Mouse (Mus musculus) embryonic facial prominence, embryonic 14.5 days (tissue): ENCODE measurements at regions not wholly inside any gene's neighbourhood (a gene's known extent, or its start where the extent isn't known, plus 50 kb on each side); places are given as distances from the start of the nearest gene placed in this dataset.
A peak's percentile ranks its signal among the peaks of the same experiment; 100 is the strongest.

ENCODE experiments used
- ATAC-seq: fragments of 200-750 bp; cut with Nextera tagmentation; 2 replicates; pipeline ENCODE4 v1.8.0; 2017; ENCODE audit warnings: low read depth, moderate number of reproducible peaks, moderate TSS enrichment
- DNase-seq: peaks from one replicate; pipeline ENCODE4 v3.0.0-alpha.2; 2015; ENCODE audit warnings: low spot score
- H3K27ac ChIP-seq: fragments of 300-500 bp; sonication (generic); replicated peaks from 2 replicates; pipeline ENCODE4 v1.5.1; 2014; ENCODE audit warnings: low read depth, mild to moderate bottlenecking, low read length, moderate library complexity
- H3K27me3 ChIP-seq: fragments of 300-500 bp; sonication (generic); replicated peaks from 2 replicates; pipeline ENCODE4 v1.6.1; 2014; ENCODE audit warnings: low read length; ENCODE audit not compliant: control insufficient read depth, insufficient read depth
- H3K36me3 ChIP-seq: fragments of 300-500 bp; sonication (generic); 2 replicates; pipeline ENCODE4 v1.6.1; 2014; ENCODE audit warnings: low read length, mixed read lengths; ENCODE audit not compliant: control insufficient read depth, insufficient read depth
- H3K4me1 ChIP-seq: fragments of 300-500 bp; sonication (generic); 2 replicates; pipeline ENCODE4 v1.6.1; 2014; ENCODE audit warnings: antibody characterized with exemption, low read length; ENCODE audit not compliant: control insufficient read depth, insufficient read depth
- H3K4me2 ChIP-seq: fragments of 300-500 bp; sonication (generic); 2 replicates; pipeline ENCODE4 v1.6.1; 2014; ENCODE audit warnings: low read depth, mild to moderate bottlenecking, low read length, moderate library complexity, mixed read lengths
- H3K4me3 ChIP-seq: fragments of 300-500 bp; sonication (generic); 2 replicates; pipeline ENCODE4 v1.5.1; 2014; ENCODE audit warnings: low read depth, mild to moderate bottlenecking, low read length
- H3K9ac ChIP-seq: fragments of 300-500 bp; sonication (generic); 2 replicates; pipeline ENCODE4 v1.6.1; 2014; ENCODE audit warnings: low read depth, mild to moderate bottlenecking, low read length, moderate library complexity, mixed read lengths
- H3K9me3 ChIP-seq: fragments of 300-500 bp; sonication (generic); 2 replicates; pipeline ENCODE4 v1.6.1; 2016; ENCODE audit warnings: low read length; ENCODE audit not compliant: control insufficient read depth
- WGBS: fragments of 180-500 bp; shearing (Covaris S2); extraction: QIAGEN DNeasy Blood & Tissue Kit; methylation state at CpG from one replicate; pipeline ENCODE4 v1.1.7; 2014; 5-methylcytosine and 5-hydroxymethylcytosine counted together

DNA sequence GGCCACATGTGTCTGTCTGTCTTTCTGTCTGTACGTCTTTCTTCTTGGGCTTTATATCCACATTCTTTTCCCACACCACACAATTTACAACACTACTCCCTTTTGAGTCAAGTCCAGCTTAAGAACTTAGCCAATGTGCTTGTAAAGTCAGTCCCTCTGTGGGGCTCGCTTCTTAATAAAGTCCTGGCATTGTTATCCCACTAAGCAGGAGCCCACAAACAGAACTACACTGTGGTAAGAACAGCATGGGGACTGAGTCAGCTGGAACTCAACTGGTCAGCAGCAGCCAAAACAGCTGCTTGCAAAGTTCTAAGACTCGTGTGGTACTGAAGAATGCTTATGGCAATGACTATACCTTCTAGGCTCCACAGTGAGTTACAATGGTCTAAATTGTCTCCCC, 193.5 kb upstream of the Cxcl12 start:
- Histone ChIP-seq H3K36me3 (no peaks in the 10 kb centered on the region), H3K4me2 (no peak overlapping the region), H3K9me3 (no peaks in the 10 kb centered on the region), H3K4me1 (peaks cover 2% of the 10 kb centered on the region; the same call in 1 of the 2 replicates), H3K27ac (no peak overlapping the region), H3K4me3 (no peak overlapping the region), H3K9ac (no peak overlapping the region), H3K27me3 (no peaks in the 10 kb centered on the region)
- WGBS: 86% methylated on average over 3 of the region's 3 CpGs
- no peak for ATAC-seq
- DNase-seq: no peak

DNA sequence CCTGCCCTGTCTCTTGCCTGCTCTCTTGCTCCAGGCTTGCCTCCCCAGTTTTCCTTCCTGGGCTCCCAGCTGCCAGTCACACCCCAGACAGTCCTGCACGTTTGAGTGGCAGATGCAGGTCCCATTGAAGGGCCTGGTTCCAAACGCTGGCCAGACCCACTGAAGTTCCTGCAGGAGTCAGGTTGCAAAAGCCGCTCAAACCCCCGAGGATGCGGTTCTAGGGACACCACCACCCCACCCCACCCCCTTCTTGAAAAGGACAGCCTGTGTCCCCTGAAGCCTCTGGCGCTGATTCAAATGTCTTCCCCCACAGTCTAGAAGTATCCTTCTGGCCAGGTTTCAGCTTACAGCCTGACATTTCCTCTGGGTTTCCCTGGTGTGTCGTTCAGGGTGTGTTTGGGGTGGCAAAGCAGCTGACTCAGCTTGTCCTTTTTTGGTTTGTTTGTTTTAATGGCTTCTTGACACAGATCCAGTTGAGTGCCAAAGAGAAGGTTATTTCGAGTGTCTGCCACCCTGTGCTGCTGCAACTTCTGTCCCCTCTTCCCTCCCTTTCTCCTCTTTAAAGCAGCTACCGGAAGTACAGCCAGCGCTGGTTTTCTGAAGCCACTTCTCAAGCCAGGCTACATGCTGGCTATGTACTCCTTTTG, 187.9 kb upstream of the Cxcl12 start:
- WGBS: 6% methylated on average over 10 of the region's 10 CpGs
- H3K9me3 ChIP-seq: no peaks in the 10 kb centered on the region
- no peaks in the 10 kb centered on the region for H3K36me3 ChIP-seq
- peak; percentile 86 for DNase-seq
- no peaks in the 10 kb centered on the region for H3K27me3 ChIP-seq
- 0 out of 2 replicates have a peak overlapping the region, but pooled peaks have one; percentile 12 for H3K9ac ChIP-seq
- peaks cover 17% of the 10 kb centered on the region for H3K4me1 ChIP-seq
- H3K27ac ChIP-seq: peak overlapping the region; percentile 68
- peak overlapping the region; percentile 30 for H3K4me2 ChIP-seq
- ATAC-seq: peak; percentile 85
- H3K4me3 ChIP-seq: no peak overlapping the region

DNA sequence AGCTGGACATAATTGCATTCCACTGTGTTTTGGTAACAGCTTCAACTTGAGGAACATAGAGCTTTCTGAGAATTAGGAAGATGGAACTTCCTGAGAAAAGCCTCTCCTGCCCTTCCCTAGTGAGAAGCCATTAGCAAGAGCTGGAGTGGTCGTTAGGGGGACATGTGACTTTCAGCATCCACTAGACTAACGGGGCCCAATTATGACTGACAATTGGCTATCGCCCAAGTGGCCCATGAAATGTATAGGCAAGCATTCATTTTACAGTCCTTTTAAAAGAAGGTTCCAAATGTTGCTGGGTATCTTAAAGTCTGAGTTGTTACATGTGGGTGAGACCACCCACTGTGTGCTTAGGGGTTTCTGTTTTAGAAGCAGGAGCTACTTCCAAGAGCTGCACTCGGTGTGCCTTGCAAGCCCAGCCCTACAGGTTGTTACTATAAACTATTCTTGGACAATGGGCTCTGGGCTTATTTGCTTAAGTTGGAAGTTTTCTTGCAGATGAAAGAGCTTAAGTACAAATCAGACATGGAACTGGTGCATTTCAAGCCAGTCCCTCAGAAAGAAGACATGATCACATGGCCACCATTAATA, 183.1 kb upstream of the Cxcl12 start:
- DNase-seq: no peak

DNA sequence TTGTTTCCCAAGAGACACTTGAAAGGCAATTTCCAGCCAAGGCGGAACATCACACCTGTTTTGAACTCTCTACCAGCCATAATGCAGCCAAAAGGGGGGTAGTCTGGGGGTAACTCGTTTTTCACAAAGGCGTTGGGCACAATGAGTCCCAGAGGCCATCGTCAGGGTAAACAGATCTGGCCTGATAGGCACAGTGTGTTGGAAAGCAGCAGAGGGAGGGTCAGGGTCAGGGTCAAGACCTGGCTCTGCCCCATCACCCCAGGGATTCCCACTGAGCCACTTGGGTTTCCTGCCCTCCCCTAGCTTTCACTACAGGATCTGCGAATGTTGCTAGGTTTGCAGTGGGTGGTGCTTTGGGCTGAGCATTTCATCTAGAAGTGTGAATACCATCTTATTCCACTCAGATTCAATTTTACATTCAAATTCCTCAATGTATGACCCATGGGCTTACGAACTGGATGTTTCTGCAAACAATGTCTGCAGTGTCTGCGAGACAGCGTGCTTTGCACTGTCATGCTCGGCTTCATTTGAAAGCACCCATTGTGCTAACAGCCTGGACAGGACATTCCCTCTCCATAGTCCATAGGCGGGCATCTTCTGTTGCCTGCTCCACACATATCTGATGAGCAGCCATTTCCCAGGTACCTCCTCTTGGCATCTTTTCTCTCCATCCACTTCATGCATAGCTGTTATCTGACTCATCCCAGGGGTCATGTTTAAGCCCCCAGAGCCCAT, 181.9 kb upstream of the Cxcl12 start:
- Histone ChIP-seq H3K36me3 (no peaks in the 10 kb centered on the region), H3K4me2 (no peak overlapping the region), H3K9ac (no peak overlapping the region), H3K27me3 (no peaks in the 10 kb centered on the region), H3K4me1 (peaks cover 6% of the 10 kb centered on the region; the same call in 1 of the 2 replicates), H3K9me3 (no peaks in the 10 kb centered on the region), H3K27ac (no peak overlapping the region), H3K4me3 (no peak overlapping the region)
- DNase-seq: no peak
- no peak; the same call in 1 of the 2 replicates for ATAC-seq
- 33% methylated on average over 10 of the region's 10 CpGs for WGBS

More for the DNA sequence above, 183.1 kb upstream of the Cxcl12 start:
- Histone ChIP-seq H3K9ac (no peak overlapping the region), H3K27ac (no peak overlapping the region), H3K4me3 (no peak overlapping the region), H3K36me3 (no peaks in the 10 kb centered on the region), H3K4me2 (no peak overlapping the region), H3K4me1 (peaks cover 15% of the 10 kb centered on the region), H3K27me3 (no peaks in the 10 kb centered on the region), H3K9me3 (no peaks in the 10 kb centered on the region)
- WGBS: 64% methylated on average over 4 of the region's 4 CpGs
- no peak for ATAC-seq

DNA sequence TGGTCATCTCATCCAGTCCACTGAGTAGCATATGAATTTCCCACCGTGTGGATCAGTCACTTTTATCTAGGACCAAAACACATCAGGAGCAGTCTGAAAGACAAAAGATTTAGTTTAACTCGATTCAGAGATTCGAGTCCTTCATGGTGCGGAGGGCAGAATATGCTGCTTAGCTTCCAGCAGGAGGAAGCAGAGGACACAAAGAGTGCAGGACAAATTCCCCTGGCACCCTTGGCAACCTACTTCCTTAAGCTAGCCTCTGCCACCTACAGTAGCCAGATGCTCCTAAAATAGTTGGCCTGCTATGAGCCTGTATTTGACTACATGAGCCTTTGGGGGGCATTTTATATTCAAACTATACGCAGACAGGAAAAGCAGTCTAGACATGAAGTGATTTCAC, 181.1 kb upstream of the Cxcl12 start:
- Histone ChIP-seq H3K9me3 (no peaks in the 10 kb centered on the region), H3K9ac (no peak overlapping the region), H3K27ac (no peak overlapping the region), H3K4me3 (no peak overlapping the region), H3K36me3 (no peaks in the 10 kb centered on the region), H3K4me2 (no peak overlapping the region), H3K27me3 (no peaks in the 10 kb centered on the region), H3K4me1 (peaks cover 6% of the 10 kb centered on the region; the same call in 1 of the 2 replicates)
- ATAC-seq (no peak), DNase-seq (no peak)
- WGBS: 74% methylated on average over 5 of the region's 5 CpGs

GRCm38 (mm10) chr6:116998948-116999682, 169.2 kb upstream of the Cxcl12 start:
- Histone ChIP-seq H3K9me3 (no peaks in the 10 kb centered on the region), H3K9ac (no peak overlapping the region), H3K36me3 (no peaks in the 10 kb centered on the region), H3K4me3 (no peak overlapping the region), H3K27ac (no peak overlapping the region), H3K4me2 (no peak overlapping the region), H3K27me3 (no peaks in the 10 kb centered on the region), H3K4me1 (peaks cover 19% of the 10 kb centered on the region; the same call in 1 of the 2 replicates)
- DNase-seq (peak; percentile 61), ATAC-seq (no peak)
- WGBS: 42% methylated on average over 9 of the region's 9 CpGs

DNA sequence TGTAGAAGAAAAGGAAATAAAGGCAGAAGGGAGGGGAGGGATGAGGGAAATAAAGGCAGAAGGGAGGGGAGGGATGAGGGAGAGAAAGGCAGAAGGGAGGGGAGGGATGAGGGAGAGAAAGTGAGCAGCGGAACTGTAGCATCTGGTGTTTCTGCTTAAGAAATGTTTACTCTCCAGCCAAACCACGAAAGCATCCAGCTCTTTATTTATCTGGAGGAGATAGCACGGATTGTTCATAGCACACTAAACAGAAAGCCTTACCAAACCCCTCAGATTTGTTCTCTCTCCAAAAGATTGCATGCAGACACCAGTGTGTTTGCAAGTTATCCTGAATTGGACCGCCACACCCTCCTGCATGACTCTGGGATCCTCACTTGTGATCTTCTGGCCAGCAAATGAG, 168.4 kb upstream of the Cxcl12 start:
- no peak overlapping the region for H3K9ac ChIP-seq
- H3K27ac ChIP-seq: no peak overlapping the region
- H3K36me3 ChIP-seq: no peaks in the 10 kb centered on the region
- H3K4me1 ChIP-seq: peaks cover 12% of the 10 kb centered on the region; the same call in 1 of the 2 replicates
- no peaks in the 10 kb centered on the region for H3K9me3 ChIP-seq
- H3K4me3 ChIP-seq: no peak overlapping the region
- WGBS: 34% methylated on average over 4 of the region's 4 CpGs
- peak; percentile 77 for DNase-seq
- H3K4me2 ChIP-seq: no peak overlapping the region
- ATAC-seq: no peak
- H3K27me3 ChIP-seq: no peaks in the 10 kb centered on the region

GRCm38 (mm10) chr6:117000951-117001725, 167.2 kb upstream of the Cxcl12 start:
- ATAC-seq: no peak
- peak overlapping the region; percentile 71; the same call in 1 of the 2 replicates for H3K27ac ChIP-seq

More at GRCm38 (mm10) chr6:117000951-117001725, 167.2 kb upstream of the Cxcl12 start:
- Histone ChIP-seq H3K36me3 (no peaks in the 10 kb centered on the region), H3K4me1 (peaks cover 8% of the 10 kb centered on the region; the same call in 1 of the 2 replicates), H3K4me3 (no peak overlapping the region), H3K9me3 (no peaks in the 10 kb centered on the region), H3K27me3 (no peaks in the 10 kb centered on the region), H3K4me2 (no peak overlapping the region), H3K9ac (no peak overlapping the region)
- 28% methylated on average over 7 of the region's 7 CpGs for WGBS
- peak; percentile 74 for DNase-seq
